ENCODE assay signal across 11 mouse cellular contexts in the genomic region with DNA sequence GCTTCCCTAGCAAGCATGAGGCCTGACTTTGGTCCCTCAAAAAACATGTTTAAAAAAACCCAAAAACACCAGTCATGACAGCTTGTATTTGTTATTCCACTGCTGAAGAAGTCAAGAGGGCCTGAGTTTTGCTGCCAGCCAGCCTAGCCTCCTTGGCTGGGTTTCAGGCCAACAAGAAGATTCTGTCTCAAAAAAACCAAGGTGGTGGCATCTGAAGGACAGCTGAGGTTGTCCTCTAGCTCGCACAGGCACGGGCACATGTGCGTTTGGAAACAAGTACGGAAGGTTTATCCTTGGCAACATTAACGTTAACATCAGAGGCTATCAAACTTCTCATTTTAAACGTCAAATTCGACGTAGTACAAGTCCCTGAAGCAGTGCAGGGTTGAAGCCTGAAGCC. TPM values are rescaled to one million over a fixed set of nuclear protein-coding genes. Genes with fewer than 3 reads are reported as not detected.
DNase-seq lines count a peak whose midpoint lies in the region; ATAC-seq and TF ChIP-seq lines count a peak whose summit lies in the region.
"Had no signal": no experiment of that assay in that cellular context is flagged by ENCODE, and none has a peak within 500 bp of the region (broad histone marks: within the 10 kb centered on the region; RNA-seq: fewer than 3 reads in every experiment).

No protein-coding gene starts in this region.

- TF ChIP-seq EP300 in liver, postnatal 0 days (IDR thresholded peaks at IDR 0.05; ENCODE audit: low read depth) = no peak

- no peak overlapping the region for H3K4me2 ChIP-seq in liver, postnatal 0 days (ENCODE audit: low read depth, low read length)
- peak overlapping the region; percentile 74; the same call in 1 of the 2 replicates for H3K4me2 ChIP-seq in stomach, embryonic 14.5 days (replicated peaks; ENCODE audit: low read depth, low read length)

- TF ChIP-seq CTCF in liver, adult 2 months (IDR thresholded peaks at IDR 0.05; ENCODE audit: low read depth, low read length) = no peak
- TF ChIP-seq CTCF in liver, postnatal 0 days (IDR thresholded peaks at IDR 0.05; ENCODE audit: low read depth) = no peak

- H3K79me2 ChIP-seq in liver, adult 2 months (ENCODE audit: control insufficient read depth, insufficient read depth, low read length) = peaks cover 4% of the 10 kb centered on the region; the same call in 1 of the 2 replicates

- ATAC-seq in liver, postnatal 0 days = no peak
- ATAC-seq in stomach, embryonic 14.5 days (ENCODE audit: insufficient number of reproducible peaks, insufficient read depth, low FRiP score, low read depth) = no peak
- ATAC-seq in granulocyte monocyte progenitor cell, adult 5-6 weeks (replicated peaks; ENCODE audit: poor library complexity, severe bottlenecking) = no peak

- no peaks in the 10 kb centered on the region for H3K9me3 ChIP-seq in liver, postnatal 0 days (ENCODE audit: low read length)
- no peaks in the 10 kb centered on the region for H3K9me3 ChIP-seq in limb, embryonic 10.5 days (replicated peaks)
- no peaks in the 10 kb centered on the region for H3K9me3 ChIP-seq in stomach, embryonic 14.5 days (ENCODE audit: control insufficient read depth, low read depth, low read length)
- H3K9me3 ChIP-seq: neural tube, embryonic 12.5 days had no signal

- DNase-seq in adrenal gland, postnatal 14 days = peak; percentile 50
- DNase-seq in adrenal gland, postnatal 4 days (ENCODE audit: low spot score in 2 of 2) = no peak
- no peak for DNase-seq in liver, adult 2 months (ENCODE audit: extremely low read depth, low read depth, low spot score)
- DNase-seq in liver, postnatal 0 days = no peak
- DNase-seq in limb, embryonic 10.5 days (ENCODE audit: low spot score) = no peak
- DNase-seq in right cerebral cortex, adult 18-20 months = no peak

- peak overlapping the region; percentile 53 for H3K27ac ChIP-seq in liver, adult 2 months (replicated peaks; ENCODE audit: insufficient read depth, low read depth, low read length)
- no peak overlapping the region for H3K27ac ChIP-seq in liver, postnatal 0 days (ENCODE audit: low read depth)
- peak overlapping the region; percentile 84; the same call in 1 of the 2 replicates for H3K27ac ChIP-seq in limb, embryonic 10.5 days
- no peak overlapping the region for H3K27ac ChIP-seq in stomach, embryonic 14.5 days (ENCODE audit: low read length)
- H3K27ac ChIP-seq: neural tube, embryonic 12.5 days had no signal

- TF ChIP-seq POLR2A in liver, adult 2 months (IDR thresholded peaks at IDR 0.05; ENCODE audit: extremely low read depth, insufficient read depth, low read length) = no peak

- H3K36me3 ChIP-seq in liver, adult 2 months (ENCODE audit: control insufficient read depth, insufficient read depth, low read length) = no peaks in the 10 kb centered on the region
- no peaks in the 10 kb centered on the region for H3K36me3 ChIP-seq in liver, postnatal 0 days (replicated peaks; ENCODE audit: insufficient read depth, low read length)
- no peaks in the 10 kb centered on the region for H3K36me3 ChIP-seq in limb, embryonic 10.5 days
- no peaks in the 10 kb centered on the region for H3K36me3 ChIP-seq in stomach, embryonic 14.5 days (ENCODE audit: control insufficient read depth, insufficient read depth, low read length)

- no peak overlapping the region for H3K4me3 ChIP-seq in liver, adult 2 months (ENCODE audit: insufficient read depth, low read depth, low read length)
- H3K4me3 ChIP-seq in liver, postnatal 0 days (ENCODE audit: low read depth, low read length) = no peak overlapping the region
- H3K4me3 ChIP-seq in limb, embryonic 10.5 days = peak overlapping the region; percentile 56; the same call in 1 of the 2 replicates
- no peak overlapping the region for H3K4me3 ChIP-seq in stomach, embryonic 14.5 days (ENCODE audit: low read depth, low read length)

- no peaks in the 10 kb centered on the region for H3K27me3 ChIP-seq in liver, adult 2 months (ENCODE audit: control insufficient read depth, insufficient read depth, low read length)
- H3K27me3 ChIP-seq in liver, postnatal 0 days (ENCODE audit: insufficient read depth, low read length) = no peaks in the 10 kb centered on the region
- no peaks in the 10 kb centered on the region for H3K27me3 ChIP-seq in limb, embryonic 10.5 days (ENCODE audit: low read depth, poor library complexity, severe bottlenecking)
- no peaks in the 10 kb centered on the region for H3K27me3 ChIP-seq in stomach, embryonic 14.5 days (ENCODE audit: control insufficient read depth, insufficient read depth, low read length)
- H3K27me3 ChIP-seq: neural tube, embryonic 12.5 days had no signal

- H3K9ac ChIP-seq in liver, adult 2 months (ENCODE audit: low read depth, low read length) = no peak overlapping the region
- H3K9ac ChIP-seq in liver, postnatal 0 days (replicated peaks) = no peak overlapping the region
- no peak overlapping the region for H3K9ac ChIP-seq in stomach, embryonic 14.5 days (replicated peaks; ENCODE audit: low read depth, low read length)
- H3K9ac ChIP-seq: neural tube, embryonic 12.5 days had no signal

- peaks cover 25% of the 10 kb centered on the region for H3K4me1 ChIP-seq in liver, adult 2 months (ENCODE audit: control insufficient read depth, insufficient read depth, low read length)
- H3K4me1 ChIP-seq in liver, postnatal 0 days (ENCODE audit: insufficient read depth) = peaks cover 19% of the 10 kb centered on the region
- H3K4me1 ChIP-seq in limb, embryonic 10.5 days = peaks cover 23% of the 10 kb centered on the region
- peaks cover 4% of the 10 kb centered on the region; the same call in 1 of the 2 replicates for H3K4me1 ChIP-seq in stomach, embryonic 14.5 days (ENCODE audit: control insufficient read depth, insufficient read depth, low read length)

- WGBS in liver, adult 2 months = 51% methylated on average over 8 of the region's 8 CpGs
- 58% methylated on average over 8 of the region's 8 CpGs for WGBS in liver, postnatal 0 days (ENCODE audit: insufficient replicate concordance)
- WGBS in limb, embryonic 10.5 days = 42% methylated on average over 8 of the region's 8 CpGs
- WGBS in stomach, embryonic 14.5 days = 23% methylated on average over 8 of the region's 8 CpGs

RNA-seq across cellular contexts. Expression of a gene that starts 53.7 kb away (rescaled TPM):
- 0.33 TPM in 1 of 2 replicates, not detected in the other for total RNA-seq in adrenal gland, postnatal 14 days (2021)
- not detected for total RNA-seq in adrenal gland, postnatal 4 days (2021)
- 0.27 TPM in 1 of 2 replicates, not detected in the other for total RNA-seq in liver, adult 2 months (2014; rRNA removed)
- polyA plus RNA-seq in liver, adult 2 months (2012; rRNA removed) = not detected in 2 replicates
- polyA plus RNA-seq in liver, postnatal 0 days (2015; fragmentation: Nextera tagmentation; extraction: Ambion mirVana) = 0.14 and 0.21 TPM in 2 replicates
- 0.58 and 0.60 TPM in 2 replicates for polyA plus RNA-seq in limb, embryonic 10.5 days (2016; fragmentation: Nextera tagmentation; extraction: Ambion mirVana)
- 1.2 and 1.7 TPM in 2 replicates for polyA plus RNA-seq in stomach, embryonic 14.5 days (2014; fragmentation: Nextera tagmentation; extraction: Ambion mirVana)
- not detected in 2 replicates for total RNA-seq in granulocyte monocyte progenitor cell, adult 5-6 weeks (2014; fragmentation: Nextera tagmentation)
- total RNA-seq in granulocyte monocyte progenitor cell, adult 5-6 weeks (2017) = 0.15 TPM in 1 of 2 replicates, not detected in the other
- polyA plus RNA-seq: activated CD4-positive, CD25-positive, alpha-beta regulatory T cell, adult 4 months; cerebellum, adult 2 months had no signal

Comparison
In these comparisons a context has a peak if more than half of its experiments do, and no peak if none do; other contexts are left out.
1. H3K27ac ChIP-seq: peak in liver, adult 2 months (single experiment) and limb, embryonic 10.5 days (single experiment); none in liver, postnatal 0 days (single experiment) and stomach, embryonic 14.5 days (single experiment).